Mouse (Mus musculus) hindbrain, embryonic 16.5 days (tissue): ENCODE results near the gene Hspg2. TPM values are rescaled to one million over a fixed set of nuclear protein-coding genes. Genes with fewer than 3 reads are reported as not detected.

ENCODE experiments used
- ATAC-seq: fragments of 200-750 bp; cut with Nextera tagmentation; 2 replicates; pipeline ENCODE4 v1.8.0; 2017; ENCODE audit warnings: moderate TSS enrichment, moderate library complexity
- H3K27ac ChIP-seq: fragments of 300-500 bp; sonication (generic); 2 replicates; pipeline ENCODE4 v1.5.1; 2014; ENCODE audit warnings: low read depth, mild to moderate bottlenecking, control low read depth, low read length, moderate library complexity
- H3K27me3 ChIP-seq: fragments of 300-500 bp; sonication (generic); replicated peaks from 2 replicates; pipeline ENCODE4 v1.6.1; 2014; ENCODE audit warnings: low read length; ENCODE audit not compliant: control insufficient read depth, insufficient read depth
- H3K36me3 ChIP-seq: fragments of 300-500 bp; sonication (generic); 2 replicates; pipeline ENCODE4 v1.6.1; 2014; ENCODE audit warnings: mild to moderate bottlenecking, low read length, moderate library complexity, mixed read lengths; ENCODE audit not compliant: control insufficient read depth, insufficient read depth
- H3K4me1 ChIP-seq: fragments of 300-500 bp; sonication (generic); 2 replicates; pipeline ENCODE4 v1.6.1; 2014; ENCODE audit warnings: low read depth, low read length; ENCODE audit not compliant: control insufficient read depth, insufficient read depth
- H3K4me2 ChIP-seq: fragments of 300-500 bp; sonication (generic); 2 replicates; pipeline ENCODE4 v1.6.1; 2014; ENCODE audit warnings: mild to moderate bottlenecking, low read length, control low read depth, moderate library complexity
- H3K4me3 ChIP-seq: fragments of 300-500 bp; sonication (generic); 2 replicates; pipeline ENCODE4 v1.5.1; 2014; ENCODE audit warnings: mild to moderate bottlenecking, low read length, control low read depth, moderate library complexity
- H3K9ac ChIP-seq: fragments of 300-500 bp; sonication (generic); 2 replicates; pipeline ENCODE4 v1.6.1; 2014; ENCODE audit warnings: low read depth, mild to moderate bottlenecking, control low read depth, low read length, moderate library complexity
- H3K9me3 ChIP-seq: fragments of 300-500 bp; sonication (generic); 2 replicates; pipeline ENCODE4 v1.6.1; 2014; ENCODE audit warnings: mild to moderate bottlenecking, low read length, moderate library complexity; ENCODE audit not compliant: control insufficient read depth
- WGBS: fragments of 180-500 bp; shearing (Covaris S2); extraction: QIAGEN DNeasy Blood & Tissue Kit; methylation state at CpG from one replicate; pipeline ENCODE4 v1.1.7; 2014; 5-methylcytosine and 5-hydroxymethylcytosine counted together
- polyA plus RNA-seq: library from polyadenylated mRNA; unstranded; fragments of >200 nt; fragmentation: Nextera tagmentation; extraction: Ambion mirVana; gene quantifications from 2 replicates; pipeline ENCODE4 v1.2.1, GENCODE M21; 2015

Hspg2 gene
- polyA plus RNA-seq, 1 experiment from 2014 or later, result 6.5 TPM

DNA sequence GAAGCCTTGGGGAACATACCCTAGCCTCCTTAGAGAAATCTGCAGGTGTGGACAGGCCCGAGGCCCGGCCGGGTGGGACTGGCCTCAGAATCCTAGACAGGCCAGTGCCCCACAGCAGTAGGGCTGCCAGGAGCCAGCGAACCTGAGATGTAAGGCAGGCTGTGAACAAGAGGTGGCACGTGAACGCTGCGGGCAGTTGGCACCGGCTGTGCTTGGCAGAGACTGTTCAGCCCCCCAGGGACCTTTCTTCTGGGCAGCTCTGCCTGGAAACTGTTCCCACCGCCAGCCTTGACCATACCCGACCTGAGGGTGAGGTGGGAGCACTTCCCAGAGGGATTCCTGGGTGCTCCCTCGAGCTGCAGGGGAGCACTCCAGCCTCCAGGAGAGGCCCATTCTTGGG lies 24.0 kb downstream of the Hspg2 start:
- Histone ChIP-seq H3K4me2 (no peak overlapping the region), H3K4me1 (peaks cover 15% of the 10 kb centered on the region), H3K9me3 (no peaks in the 10 kb centered on the region), H3K27me3 (0 out of 2 replicates have a peak, but pooled peaks cover 2% of the 10 kb centered on the region), H3K27ac (no peak overlapping the region), H3K4me3 (no peak overlapping the region), H3K9ac (no peak overlapping the region), H3K36me3 (no peaks in the 10 kb centered on the region)
- ATAC-seq, result no peak
- 61% methylated on average over 11 of the region's 11 CpGs for WGBS

DNA sequence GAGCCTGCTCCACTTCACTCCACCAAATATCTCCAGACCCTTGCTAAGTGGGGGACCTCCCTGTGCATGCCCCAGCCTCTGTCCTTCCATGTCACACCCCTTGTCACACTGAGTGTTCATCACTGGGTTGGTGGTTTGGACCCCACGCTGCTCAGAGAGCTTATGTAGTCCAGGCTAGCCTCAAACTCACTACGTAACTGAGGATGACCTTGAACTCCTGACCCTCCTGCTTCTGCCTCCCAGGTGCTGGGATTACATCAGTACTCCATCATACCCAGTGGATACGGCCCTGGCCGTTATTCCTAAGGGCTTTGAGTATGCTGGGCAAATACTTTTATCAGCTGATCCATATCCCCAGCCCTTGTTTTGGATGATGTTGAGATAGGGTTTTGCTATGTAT lies 24.6 kb downstream of the Hspg2 start:
- WGBS, result 94% methylated on average over 4 of the region's 4 CpGs
- no peaks in the 10 kb centered on the region for H3K36me3 ChIP-seq

DNA sequence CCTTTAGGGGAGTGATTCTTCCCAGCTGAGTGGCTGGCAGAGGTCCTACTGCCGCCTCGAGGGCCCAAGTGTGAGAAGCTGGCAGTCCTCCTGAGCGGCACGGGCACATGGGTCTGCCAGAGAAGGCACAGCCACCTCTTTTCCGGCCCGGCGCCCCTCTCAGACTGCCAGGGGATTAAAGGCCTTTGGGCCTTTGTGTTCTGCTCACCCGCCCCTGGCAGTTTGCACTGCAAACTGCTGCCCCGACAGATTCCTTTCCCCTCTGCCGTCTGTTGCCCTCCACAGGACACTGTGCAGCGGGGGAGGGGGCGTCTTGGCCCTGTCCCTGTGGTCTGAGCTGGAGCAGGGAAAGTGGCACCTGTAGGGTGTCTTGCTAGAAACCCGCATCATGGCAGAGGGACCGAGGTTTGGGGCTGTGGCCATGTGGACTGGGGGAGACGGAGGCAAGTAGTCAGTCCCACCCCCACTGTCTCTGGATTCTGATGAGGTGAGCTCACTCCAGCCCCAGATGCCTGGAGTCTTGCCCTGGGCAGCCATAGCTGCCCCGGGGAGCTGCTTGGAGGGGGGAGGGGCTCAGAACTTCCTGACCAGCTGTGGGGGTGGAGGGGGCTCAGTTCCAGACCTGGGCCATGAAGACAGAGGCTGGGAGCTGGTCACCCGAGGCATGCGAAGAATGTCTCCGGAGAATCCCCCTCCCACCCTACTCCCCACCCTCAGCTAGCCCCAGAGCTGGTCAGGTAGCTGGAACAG lies 26.4 kb downstream of the Hspg2 start:
- peak overlapping the region; percentile 51; the same call in 1 of the 2 replicates for H3K27ac ChIP-seq
- ATAC-seq, result peak; percentile 79
- H3K9ac ChIP-seq, result no peak overlapping the region

More for the DNA sequence above, 24.6 kb downstream of the Hspg2 start:
- Histone ChIP-seq H3K4me2 (no peak overlapping the region), H3K27me3 (0 out of 2 replicates have a peak, but pooled peaks cover 2% of the 10 kb centered on the region), H3K9me3 (no peaks in the 10 kb centered on the region), H3K4me3 (no peak overlapping the region), H3K9ac (no peak overlapping the region), H3K4me1 (peaks cover 13% of the 10 kb centered on the region), H3K27ac (no peak overlapping the region)
- no peak for ATAC-seq

DNA sequence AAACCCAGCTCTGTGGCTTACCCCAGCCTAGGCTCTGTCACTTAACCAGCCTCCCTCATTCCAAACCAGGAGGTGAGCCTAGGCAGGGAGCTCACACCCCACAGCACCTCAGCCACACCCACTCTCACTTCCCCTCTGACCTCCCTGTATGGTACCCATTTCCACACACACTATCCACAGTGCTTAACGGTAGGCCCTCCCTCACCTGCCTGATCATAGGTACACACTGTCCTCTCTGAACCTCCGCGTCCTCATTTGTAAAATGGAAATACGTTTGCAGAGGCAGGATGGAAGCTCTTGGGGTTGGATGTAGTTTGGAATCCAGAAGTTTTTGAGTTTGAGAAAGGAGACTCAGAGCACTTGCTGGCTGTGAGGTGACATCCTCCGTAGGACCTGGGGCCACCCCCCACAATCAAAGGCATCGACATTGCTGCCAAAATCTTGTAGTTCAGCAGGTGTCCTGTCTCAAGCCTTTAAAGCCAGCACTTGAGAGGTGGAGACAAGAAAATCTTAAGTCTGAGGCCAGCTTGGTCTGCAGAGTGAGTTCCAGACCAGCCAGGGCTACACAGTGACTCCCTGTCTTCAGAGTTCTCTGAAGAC lies 27.0 kb downstream of the Hspg2 start:
- 0 out of 2 replicates have a peak overlapping the region, but pooled peaks have one; percentile 51 for H3K27ac ChIP-seq
- ATAC-seq, result 0 out of 2 replicates have a peak, but pooled peaks have one; percentile 11
- WGBS, result 58% methylated on average over 6 of the region's 6 CpGs

More for the DNA sequence above, 26.4 kb downstream of the Hspg2 start:
- Histone ChIP-seq H3K27me3 (no peaks in the 10 kb centered on the region), H3K4me2 (no peak overlapping the region), H3K4me3 (no peak overlapping the region), H3K36me3 (no peaks in the 10 kb centered on the region), H3K4me1 (peaks cover 7% of the 10 kb centered on the region), H3K9me3 (no peaks in the 10 kb centered on the region)
- 6% methylated on average over 19 of the region's 19 CpGs for WGBS

DNA sequence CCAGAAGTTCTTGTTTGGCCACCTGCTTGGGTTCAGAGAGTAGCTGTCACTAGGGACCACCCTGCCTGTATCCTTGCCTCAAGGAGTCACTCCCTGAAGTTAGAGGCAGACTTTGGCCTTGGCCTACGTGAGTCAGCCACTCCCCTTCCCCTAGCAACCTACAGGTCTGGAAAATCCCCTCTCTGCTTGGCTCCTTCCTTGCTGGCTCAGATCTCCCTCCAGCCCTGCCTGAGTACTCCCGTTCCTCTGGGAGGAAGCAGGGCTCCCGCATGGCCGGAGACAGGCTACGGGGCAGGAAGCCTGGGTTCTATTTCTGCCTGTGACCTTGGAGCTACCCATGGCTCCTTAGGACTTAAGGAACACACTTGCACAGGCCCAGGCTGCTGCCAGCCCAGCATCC lies 28.8 kb downstream of the Hspg2 start:
- WGBS, result 80% methylated on average over 5 of the region's 5 CpGs
- H3K36me3 ChIP-seq, result no peaks in the 10 kb centered on the region
- H3K9ac ChIP-seq, result no peak overlapping the region
- no peak overlapping the region for H3K4me2 ChIP-seq
- ATAC-seq, result no peak
- H3K4me1 ChIP-seq, result peaks cover 7% of the 10 kb centered on the region
- H3K27ac ChIP-seq, result peak overlapping the region; percentile 48
- H3K27me3 ChIP-seq, result no peaks in the 10 kb centered on the region
- H3K9me3 ChIP-seq, result no peaks in the 10 kb centered on the region
- no peak overlapping the region for H3K4me3 ChIP-seq

More for the DNA sequence above, 27.0 kb downstream of the Hspg2 start:
- no peak overlapping the region for H3K4me3 ChIP-seq
- no peaks in the 10 kb centered on the region for H3K27me3 ChIP-seq
- no peaks in the 10 kb centered on the region for H3K9me3 ChIP-seq
- H3K9ac ChIP-seq, result no peak overlapping the region
- no peak overlapping the region for H3K4me2 ChIP-seq
- H3K36me3 ChIP-seq, result no peaks in the 10 kb centered on the region
- peaks cover 7% of the 10 kb centered on the region for H3K4me1 ChIP-seq

DNA sequence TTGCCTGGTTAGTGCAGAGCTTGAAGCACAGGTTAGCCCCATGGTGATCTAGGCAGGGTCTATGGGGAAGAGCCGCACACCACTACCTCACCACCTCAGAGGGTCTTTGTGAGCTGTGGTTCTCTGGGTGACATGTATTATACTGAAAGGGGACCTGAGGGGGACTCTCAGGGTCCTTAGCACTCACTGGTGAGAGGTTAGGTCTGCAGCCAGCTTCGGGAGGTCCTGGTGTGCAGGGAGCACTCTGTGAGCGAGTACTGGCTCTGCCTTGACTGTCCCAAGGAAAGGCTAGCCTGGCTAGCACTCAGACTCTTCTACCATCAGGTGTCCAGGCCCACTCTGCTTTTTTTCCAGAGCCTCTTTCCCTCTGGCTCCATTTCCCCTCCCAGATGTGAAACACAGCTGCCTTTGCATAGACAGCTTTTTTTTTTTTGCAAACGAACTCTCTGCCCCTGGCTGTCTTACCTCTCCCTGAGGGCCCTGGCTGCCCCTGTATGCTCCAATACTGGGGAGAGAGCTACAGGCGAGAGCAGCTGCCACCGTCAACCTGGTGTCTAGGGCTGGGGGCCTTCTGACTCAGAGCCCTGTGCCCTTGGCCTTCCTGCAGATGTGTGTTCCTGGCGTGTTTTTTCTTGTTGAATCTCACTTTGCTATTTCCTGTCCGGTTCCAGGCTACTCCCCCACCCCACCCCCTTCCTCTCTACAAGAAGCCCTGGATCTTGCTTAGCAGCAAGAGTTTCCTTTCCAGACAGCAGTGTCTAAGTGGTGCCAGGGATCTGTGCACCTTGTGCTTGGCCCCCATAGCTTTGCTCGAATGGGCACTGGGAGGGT lies 29.5 kb downstream of the Hspg2 start:
- H3K4me2 ChIP-seq, result no peak overlapping the region
- no peaks in the 10 kb centered on the region for H3K27me3 ChIP-seq
- peaks cover 7% of the 10 kb centered on the region for H3K4me1 ChIP-seq
- no peak overlapping the region for H3K9ac ChIP-seq
- no peak for ATAC-seq
- H3K4me3 ChIP-seq, result no peak overlapping the region
- peak overlapping the region; percentile 48 for H3K27ac ChIP-seq
- no peaks in the 10 kb centered on the region for H3K9me3 ChIP-seq
- WGBS, result 64% methylated on average over 9 of the region's 9 CpGs
- H3K36me3 ChIP-seq, result no peaks in the 10 kb centered on the region

DNA sequence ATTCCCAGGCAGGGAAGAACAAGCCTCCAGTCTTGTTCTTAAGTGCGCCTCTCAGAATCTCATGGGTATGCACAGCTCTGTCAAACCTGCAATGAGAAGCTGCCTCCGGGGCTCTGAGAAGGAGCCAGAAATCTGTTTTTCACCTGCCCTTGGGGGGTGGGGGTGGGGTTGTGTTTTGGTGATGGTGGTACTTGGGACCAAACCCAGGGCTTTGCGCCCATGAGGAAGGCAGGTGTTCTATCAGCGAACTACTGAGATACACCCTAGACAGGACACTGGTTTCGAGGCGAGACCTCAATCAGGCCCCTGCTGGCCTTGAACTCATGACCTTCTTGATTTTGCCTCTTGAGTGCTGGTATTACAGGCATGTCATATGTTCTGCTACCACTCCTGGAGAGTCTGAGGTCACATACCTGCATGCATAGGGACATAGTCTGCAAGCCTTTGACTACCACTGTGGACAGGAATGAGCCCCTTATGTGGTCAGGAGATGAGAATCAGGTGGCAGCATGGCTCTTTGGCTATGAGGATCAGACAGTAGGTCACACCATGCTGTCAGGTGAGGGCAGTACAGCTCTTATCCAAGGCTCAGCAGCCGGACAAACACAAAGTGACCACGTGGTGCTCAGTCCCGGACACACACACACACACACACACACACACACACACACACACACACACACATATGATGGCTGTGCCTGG lies 30.5 kb downstream of the Hspg2 start:
- Histone ChIP-seq H3K4me1 (peaks cover 7% of the 10 kb centered on the region), H3K9me3 (no peaks in the 10 kb centered on the region), H3K4me2 (no peak overlapping the region), H3K4me3 (no peak overlapping the region), H3K27ac (peak overlapping the region; percentile 29; the same call in 1 of the 2 replicates), H3K9ac (no peak overlapping the region), H3K36me3 (no peaks in the 10 kb centered on the region), H3K27me3 (no peaks in the 10 kb centered on the region)
- no peak for ATAC-seq
- 91% methylated on average over 9 of the region's 9 CpGs for WGBS

DNA sequence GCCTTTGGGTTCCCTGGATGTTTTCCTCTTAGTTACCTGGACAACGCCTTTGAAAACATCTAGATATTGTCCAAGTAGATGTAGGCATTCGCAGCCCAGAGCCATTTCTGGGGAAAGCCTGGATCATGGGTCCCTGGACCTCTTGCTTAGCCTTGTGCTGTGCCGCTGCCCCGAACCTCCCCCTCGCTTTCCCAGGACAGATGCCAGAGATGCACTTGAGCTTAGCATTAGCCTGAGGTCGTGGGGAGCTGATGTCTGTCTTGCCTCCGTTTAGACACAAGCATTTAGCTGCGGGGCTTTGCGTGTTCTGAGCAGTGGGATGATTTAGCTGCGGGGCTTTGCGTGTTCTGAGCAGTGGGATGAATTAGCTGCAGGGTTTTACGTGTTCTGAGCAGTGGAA lies 31.6 kb downstream of the Hspg2 start:
- Histone ChIP-seq H3K27me3 (no peaks in the 10 kb centered on the region), H3K4me1 (peaks cover 1% of the 10 kb centered on the region; the same call in 1 of the 2 replicates), H3K4me3 (no peak overlapping the region), H3K9ac (no peak overlapping the region), H3K9me3 (no peaks in the 10 kb centered on the region), H3K36me3 (no peaks in the 10 kb centered on the region), H3K27ac (no peak overlapping the region), H3K4me2 (no peak overlapping the region)
- 80% methylated on average over 12 of the region's 12 CpGs for WGBS
- no peak for ATAC-seq
